Mouse (Mus musculus) small intestine, adult 2 months (tissue): ENCODE measurements around the gene Mtch1.

Source experiments
- CTCF ChIP-seq: fragments of 200-500 bp; IDR thresholded peaks from 2 replicates; pipeline ENCODE4 v1.5.1; 2012; ENCODE audit warnings: low read depth, mild to moderate bottlenecking, control low read depth, inconsistent platforms, low read length, moderate library complexity, mixed read lengths; ENCODE audit not compliant: insufficient replicate concordance, insufficient read length; ENCODE audit errors: extremely low read depth
- POLR2A ChIP-seq: fragments of 200-500 bp; IDR thresholded peaks from 2 replicates; pipeline ENCODE4 v1.6.1; 2012; ENCODE audit warnings: low read depth, mild to moderate bottlenecking, control low read depth, inconsistent platforms, low read length, moderate library complexity

DNA sequence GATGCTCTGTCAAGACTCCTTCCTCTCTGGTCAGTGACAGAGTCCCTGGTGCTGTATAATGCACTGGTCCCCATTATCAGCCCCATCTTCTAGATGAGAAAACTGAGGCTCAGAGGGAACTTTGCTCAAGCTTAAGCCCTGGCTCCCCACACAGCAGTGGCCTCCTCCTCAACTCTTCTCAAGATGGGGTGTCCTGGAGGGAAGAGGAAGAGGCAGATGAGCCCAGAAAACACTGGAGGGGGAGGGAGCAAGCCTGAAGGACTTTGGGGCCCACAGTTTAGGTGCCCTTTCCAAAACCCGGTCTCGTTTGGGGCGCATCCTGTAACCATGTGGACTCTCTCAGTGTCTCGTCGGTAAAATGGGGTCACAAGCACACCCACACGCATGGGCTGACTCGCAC lies 28.3 kb downstream of the Mtch1 start:
- TF ChIP-seq POLR2A: no peak
- TF ChIP-seq CTCF: no peak
